Mouse (Mus musculus) layer of hippocampus, postnatal 10 days (tissue): Measurements from ENCODE around the gene Ttc12. TPM values are rescaled to one million over a fixed set of nuclear protein-coding genes. Genes with fewer than 3 reads are reported as not detected.

Experiments used
- DNase-seq, 2 experiments: peaks; one replicate each; pipeline ENCODE4 v3.0.0; 2021; ENCODE audit warnings: low spot score in 2 of 2
- total RNA-seq, 2 experiments: library from RNA; stranded (reverse); gene quantifications; 2 replicates each; pipeline ENCODE4 v1.2.3; 2021

Ttc12 gene
- total RNA-seq, 2 experiments from 2014 or later: 2.3 to 2.4 TPM

DNA sequence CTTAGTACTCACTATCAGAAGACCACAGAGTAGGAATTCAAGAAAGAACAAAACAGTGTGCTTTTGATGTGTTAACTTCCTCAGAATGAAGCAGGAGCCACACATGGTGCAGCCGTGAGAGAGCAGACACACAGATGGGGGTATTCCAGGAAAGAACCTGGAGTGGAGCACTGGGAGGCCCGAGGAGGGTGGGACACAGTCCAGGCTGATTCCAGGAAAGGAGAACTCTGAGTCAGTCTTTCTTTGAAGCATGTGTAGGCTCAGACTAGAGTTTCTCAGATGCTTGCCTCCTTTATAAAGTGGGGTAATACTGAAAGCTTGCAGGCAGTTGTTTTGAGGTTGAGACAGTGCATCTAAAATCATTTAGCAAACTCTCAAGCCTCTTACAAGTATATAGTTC is 93.8 kb downstream of the Ttc12 start:
- no peak for DNase-seq

Other genes starting within 250 kb of the Ttc12 start
- not detected for gene Gm4894, start 235.7 kb downstream of the Ttc12 start, total RNA-seq
- 1 to 10 TPM; 3.6 to 4.3 TPM for gene Drd2, start 145.6 kb downstream of the Ttc12 start, total RNA-seq
- not detected for gene Ankk1, start 59.2 kb downstream of the Ttc12 start, total RNA-seq